In the genomic region with DNA sequence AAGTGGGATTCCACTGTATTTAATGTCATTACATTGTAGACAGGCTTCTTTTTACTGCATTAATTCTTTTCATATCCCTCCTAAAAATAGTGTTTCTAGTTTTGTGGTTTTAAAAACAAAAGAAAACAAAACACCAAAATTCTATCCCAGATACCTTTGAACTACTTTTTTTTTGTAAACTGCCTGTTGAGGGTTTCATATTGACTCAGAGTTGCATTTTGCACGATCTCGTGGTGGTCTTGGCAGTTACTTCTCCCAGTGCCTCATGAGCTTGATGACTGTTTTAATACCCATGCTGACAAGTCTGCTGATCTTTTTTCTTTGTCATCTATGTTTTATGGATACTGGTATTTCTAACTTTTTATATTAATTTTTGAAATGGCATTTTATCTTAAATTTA, we compare ENCODE assay signal across 19 mouse cellular contexts.
"Had no signal": no experiment of that assay in that cellular context is flagged by ENCODE, and none has a peak within 500 bp of the region (broad histone marks: within the 10 kb centered on the region; RNA-seq: fewer than 3 reads in every experiment).

No protein-coding gene starts in this region.

- H3K4me1 ChIP-seq: lung, embryonic 15.5 days; midbrain, embryonic 12.5 days; neural tube, embryonic 12.5 days had no signal

- H3K9ac ChIP-seq: liver, postnatal 0 days; lung, embryonic 15.5 days; midbrain, embryonic 12.5 days; neural tube, embryonic 12.5 days had no signal

- H3K4me2 ChIP-seq: lung, embryonic 15.5 days; midbrain, embryonic 12.5 days; neural tube, embryonic 12.5 days had no signal

- H3K27me3 ChIP-seq: lung, embryonic 15.5 days; megakaryocyte, embryonic 14.5 days; midbrain, embryonic 12.5 days; neural tube, embryonic 12.5 days had no signal

- DNase-seq: liver, postnatal 0 days; lung, adult 2 months; lung, postnatal 14 days; lung, postnatal 36 days; midbrain, embryonic 14.5 days; retina, postnatal 1 day; right cerebral cortex, adult 18-20 months; right cerebral cortex, postnatal 25 days; right cerebral cortex, postnatal 4 days; spleen, adult 18-20 months; thymus, adult 18-20 months; thymus, postnatal 14 days; thymus, postnatal 36 days had no signal

- H3K9me3 ChIP-seq: lung, embryonic 15.5 days; megakaryocyte, embryonic 14.5 days; midbrain, embryonic 12.5 days; neural tube, embryonic 12.5 days had no signal

- H3K4me3 ChIP-seq: lung, embryonic 15.5 days; megakaryocyte, embryonic 14.5 days; midbrain, embryonic 12.5 days; neural tube, embryonic 12.5 days had no signal

- ATAC-seq: liver, postnatal 0 days; lung, postnatal 0 days had no signal

- H3K27ac ChIP-seq: lung, embryonic 15.5 days; macrophage; midbrain, embryonic 12.5 days; neural tube, embryonic 12.5 days had no signal
